Mouse (Mus musculus) spleen, postnatal 10 days (tissue): Measurements from ENCODE around the gene Egfr.

ENCODE experiments used
- DNase-seq, 2 experiments: peaks; one replicate each; pipeline ENCODE4 v3.0.0; 2021 to 2022; ENCODE audit warnings: low spot score in 2 of 2

Gene Egfr

GRCm38 (mm10) chr11:16895441-16896356, 143.7 kb downstream of the Egfr start:
- peak in 1 of 2 experiments; percentile 21 for DNase-seq

GRCm38 (mm10) chr11:16897681-16898080, 145.7 kb downstream of the Egfr start:
- DNase-seq, result no peak

GRCm38 (mm10) chr11:16900182-16900581, 148.2 kb downstream of the Egfr start:
- DNase-seq, result no peak

GRCm38 (mm10) chr11:16900653-16901416, 148.8 kb downstream of the Egfr start:
- no peak for DNase-seq

- no peak for DNase-seq
Observed at GRCm38 (mm10) chr11:16904302-16905011, 152.5 kb downstream of the Egfr start.

GRCm38 (mm10) chr11:16905012-16905332, 153.0 kb downstream of the Egfr start:
- DNase-seq, result no peak

- no peak for DNase-seq
Observed at GRCm38 (mm10) chr11:16906530-16906929, 154.5 kb downstream of the Egfr start.

GRCm38 (mm10) chr11:16907517-16908129, 155.6 kb downstream of the Egfr start:
- no peak for DNase-seq

GRCm38 (mm10) chr11:16914756-16915155, 162.8 kb downstream of the Egfr start:
- DNase-seq, result no peak

GRCm38 (mm10) chr11:16915850-16916249, 163.8 kb downstream of the Egfr start:
- no peak for DNase-seq

GRCm38 (mm10) chr11:16917512-16917911, 165.5 kb downstream of the Egfr start:
- DNase-seq, result no peak

GRCm38 (mm10) chr11:16932159-16932558, 180.2 kb downstream of the Egfr start:
- no peak for DNase-seq

- no peak for DNase-seq
Observed at GRCm38 (mm10) chr11:16935577-16936236, 183.7 kb downstream of the Egfr start.

- DNase-seq, result no peak
Observed at GRCm38 (mm10) chr11:16941103-16941793, 189.2 kb downstream of the Egfr start.

GRCm38 (mm10) chr11:16941973-16942452, 190.0 kb downstream of the Egfr start:
- no peak for DNase-seq

GRCm38 (mm10) chr11:16943016-16943415, 191.0 kb downstream of the Egfr start:
- no peak for DNase-seq

GRCm38 (mm10) chr11:16948756-16949155, 196.8 kb downstream of the Egfr start:
- DNase-seq, result peak in 1 of 2 experiments; percentile 54

GRCm38 (mm10) chr11:16950226-16950975, 198.4 kb downstream of the Egfr start:
- no peak for DNase-seq

- peak; percentile 94 to 97 for DNase-seq
Observed at GRCm38 (mm10) chr11:16950976-16951760, 199.2 kb downstream of the Egfr start, which contains the start of gene Fbxo48. Fbxo48 (plus strand) TSS chr11:16951375.
